Mouse (Mus musculus) ovary, adult 10 weeks (tissue): ENCODE data around the gene Hrh1. TPM values are rescaled to one million over a fixed set of nuclear protein-coding genes. Genes with fewer than 3 reads are reported as not detected.

Experiments
- polyA plus RNA-seq: library from polyadenylated mRNA; stranded (reverse); fragments of 350-450 nt; fragmentation: Illumina TruSeq; extraction: RNeasy Lipid Tissue Mini Kit (QIAGEN cat#74804); gene quantifications from one replicate; pipeline ENCODE4 v1.2.3, GENCODE M21; 2014

Gene Hrh1
- not detected for polyA plus RNA-seq

DNA sequence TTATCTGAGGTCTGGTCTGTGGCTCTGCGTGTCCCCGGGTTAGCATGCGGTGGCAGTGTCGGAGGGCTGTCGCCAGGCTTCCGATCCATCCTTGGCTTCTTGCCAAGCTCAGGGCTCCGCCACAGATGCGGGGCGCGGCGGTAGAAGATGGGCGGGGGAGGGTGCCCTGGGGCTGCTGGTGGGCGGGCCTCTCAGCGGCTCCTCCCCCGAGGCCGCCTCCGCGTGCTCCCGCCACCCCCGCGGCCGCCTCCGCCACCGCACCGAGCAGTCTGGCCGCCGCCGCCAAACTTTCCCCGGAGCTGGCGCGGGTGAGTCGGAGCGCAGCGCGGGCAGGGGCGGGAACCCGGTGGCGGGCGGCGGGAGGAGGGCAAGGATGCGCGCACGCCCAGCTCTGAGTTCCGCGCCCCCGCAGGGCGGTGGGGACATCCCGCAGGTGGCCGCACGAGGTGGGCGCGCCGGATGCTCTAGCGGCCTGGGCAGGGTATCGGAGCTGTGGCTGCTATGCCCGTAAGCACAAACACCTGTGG lies at the start of gene Hrh1:
TSS of gene Hrh1 (plus strand) at position 246 of the 527 bp plus-strand sequence.

Other genes starting within 250 kb of the Hrh1 start
- not detected for gene Slc6a1, start 115.3 kb upstream of the Hrh1 start, polyA plus RNA-seq
- gene Atg7, start 245.2 kb downstream of the Hrh1 start, polyA plus RNA-seq, result 4.7 TPM